Mouse (Mus musculus) heart, adult 9 months (tissue): ENCODE measurements around the gene Laptm4a.

Experiments
- DNase-seq, 2 experiments: peaks; one replicate each; pipeline ENCODE4 v3.0.0; 2022; ENCODE audit warnings: low spot score in 2 of 2

Laptm4a gene

DNA sequence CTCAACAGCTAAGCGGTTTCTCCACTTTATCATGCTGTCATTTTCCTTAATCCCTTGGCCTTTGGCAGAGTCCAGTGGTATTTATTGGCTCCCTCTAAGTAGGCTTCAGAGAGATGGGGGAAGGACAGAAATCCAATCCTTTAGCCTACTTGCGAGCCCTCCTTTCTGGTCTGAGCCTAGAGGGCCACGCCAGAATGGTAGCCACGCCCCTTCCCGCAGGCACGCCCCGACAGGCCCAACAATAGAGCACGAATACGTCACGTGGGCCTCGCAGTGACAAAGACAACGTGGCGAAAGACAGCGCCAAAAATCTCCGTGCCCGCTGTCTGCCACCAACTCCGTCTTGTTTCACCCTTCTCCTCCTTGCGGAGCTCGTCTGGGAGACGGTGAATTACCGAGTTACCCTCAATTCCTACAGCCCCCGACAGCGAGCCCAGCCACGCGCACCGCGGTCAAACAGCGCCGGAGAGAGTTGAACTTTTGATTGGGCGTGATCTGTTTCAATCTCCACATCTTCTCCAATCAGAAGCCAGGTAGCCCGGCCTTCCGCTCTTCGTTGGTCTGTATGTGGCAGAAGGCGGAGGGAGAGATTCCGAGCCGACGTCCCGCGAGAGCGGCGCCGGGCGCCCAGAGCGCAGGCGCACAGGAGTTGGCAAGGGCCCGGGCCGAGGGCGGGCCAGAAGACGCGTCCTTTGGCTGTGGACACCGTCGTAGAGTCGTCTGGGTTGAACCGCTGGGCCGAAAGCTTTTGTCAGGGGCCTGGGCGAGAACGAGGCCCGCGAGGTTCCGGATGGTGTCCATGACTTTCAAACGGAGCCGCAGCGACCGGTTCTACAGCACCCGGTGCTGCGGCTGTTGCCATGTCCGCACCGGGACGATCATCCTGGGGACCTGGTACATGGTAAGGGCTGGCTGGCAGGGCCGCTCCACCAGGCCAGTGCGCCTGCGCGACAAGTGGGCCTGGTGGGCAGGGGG, at the start of gene Laptm4a:
TSS of gene Laptm4a (plus strand) at position 271 of the 975 bp plus-strand sequence.
- DNase-seq = peak; percentile 99 to 100

- DNase-seq = no peak
These were observed 45.9 kb upstream of the Laptm4a start for GRCm38 (mm10) chr12:8875583-8875982.

DNA sequence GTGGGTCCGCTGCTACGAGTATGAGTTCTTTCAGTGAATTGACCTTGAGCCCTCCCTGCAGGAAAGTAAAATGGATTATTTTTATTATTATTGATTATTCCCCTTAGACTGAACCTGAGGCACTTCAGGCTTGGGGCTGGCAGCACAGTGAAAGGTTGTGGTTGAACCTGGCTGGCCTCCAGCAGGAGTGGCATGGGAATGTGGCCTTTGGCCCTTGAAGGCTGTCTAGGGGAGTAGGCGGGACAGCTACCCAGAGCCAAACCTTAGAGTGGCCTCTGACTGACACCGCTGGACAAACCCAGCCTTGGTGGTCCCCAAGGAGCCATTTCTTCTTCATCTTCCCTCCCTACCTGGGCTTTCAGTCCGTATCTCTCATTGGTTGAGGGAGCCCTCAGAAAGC, 44.6 kb upstream of the Laptm4a start:
- DNase-seq = no peak

- DNase-seq = peak; percentile 48 to 77
These were observed 44.1 kb upstream of the Laptm4a start for GRCm38 (mm10) chr12:8877413-8877812.

DNA sequence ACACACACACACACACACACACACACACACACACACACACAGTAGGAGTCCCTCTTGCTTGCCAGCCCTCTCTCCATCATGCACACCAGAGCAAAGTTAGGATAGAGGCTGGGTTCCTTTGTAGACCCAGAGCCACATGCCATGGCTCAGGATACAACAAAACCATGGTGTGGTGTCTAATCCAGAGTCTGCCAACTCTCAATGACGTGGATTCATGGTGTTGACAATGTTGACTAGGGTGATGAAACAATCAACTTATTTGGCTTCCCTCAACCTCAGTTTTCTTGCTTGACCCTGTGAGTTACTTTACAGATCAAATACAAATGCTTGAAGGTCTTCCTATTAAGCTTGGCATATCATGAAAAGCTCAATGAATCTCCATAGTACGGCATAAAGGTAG, 42.7 kb upstream of the Laptm4a start:
- DNase-seq = no peak

DNA sequence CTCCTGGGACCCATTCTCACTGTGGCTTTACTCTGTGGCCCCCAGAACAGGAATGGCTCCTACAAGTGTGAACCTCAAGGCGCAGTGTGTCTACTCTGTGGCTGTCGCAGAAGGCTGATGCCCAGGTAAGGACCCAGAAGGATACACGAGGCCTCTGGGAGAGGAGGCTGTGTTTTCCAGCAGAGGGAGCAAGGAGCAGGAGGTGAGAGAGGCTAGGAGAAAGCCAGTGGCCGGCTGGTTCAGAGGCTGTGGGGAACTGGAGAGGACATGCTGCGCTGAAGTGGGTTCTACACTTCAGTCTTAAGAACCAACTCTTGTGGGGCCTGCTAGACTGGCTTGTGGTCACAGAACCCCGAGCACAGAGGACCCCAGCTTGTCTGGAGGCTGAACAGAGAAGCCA, 42.1 kb upstream of the Laptm4a start:
- DNase-seq = no peak

- DNase-seq = peak in 1 of 2 experiments; percentile 39
These were observed 39.7 kb upstream of the Laptm4a start for GRCm38 (mm10) chr12:8881736-8882135.

- DNase-seq = no peak
These were observed 39.1 kb upstream of the Laptm4a start for GRCm38 (mm10) chr12:8882376-8882775.

DNA sequence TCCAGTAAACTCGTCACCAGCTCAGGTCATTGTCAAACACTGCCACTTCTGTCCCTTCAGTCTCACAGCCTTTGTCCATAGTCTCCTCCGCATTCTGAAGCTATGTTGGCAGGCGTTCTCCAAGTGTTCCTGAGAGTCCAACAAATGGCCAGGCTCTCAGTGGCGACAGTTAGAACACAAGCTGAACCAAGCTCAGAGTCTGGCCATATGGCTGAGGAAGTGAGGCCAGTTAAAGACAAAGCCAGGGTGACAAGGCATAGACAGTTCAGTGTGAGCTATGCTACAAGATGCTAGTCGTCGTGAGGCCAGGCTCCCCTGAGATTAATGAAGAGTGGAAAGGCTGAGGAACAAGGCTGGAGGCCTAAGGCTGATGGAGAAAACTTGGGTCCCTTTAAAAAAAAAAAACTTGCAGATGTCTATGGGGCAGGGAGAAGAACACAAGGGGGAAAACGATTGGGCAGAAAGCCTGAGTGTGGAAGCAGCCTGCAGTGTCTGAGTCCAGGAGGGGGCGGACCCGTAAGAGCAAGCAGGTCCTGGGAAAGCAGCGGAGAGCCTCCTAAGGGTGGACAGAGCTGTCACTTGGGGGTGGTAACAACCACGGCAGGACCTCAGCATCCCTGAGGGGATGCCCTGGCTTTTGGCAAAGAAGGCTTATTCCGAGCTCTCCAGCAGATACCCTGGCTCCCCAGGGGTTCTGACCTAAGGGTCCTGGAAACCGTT, 36.9 kb upstream of the Laptm4a start:
- DNase-seq = peak; percentile 38 to 61

GRCm38 (mm10) chr12:8885146-8885543, 36.3 kb upstream of the Laptm4a start:
- DNase-seq = peak; percentile 36 to 47

GRCm38 (mm10) chr12:8885950-8886349, 35.5 kb upstream of the Laptm4a start:
- no peak for DNase-seq

DNA sequence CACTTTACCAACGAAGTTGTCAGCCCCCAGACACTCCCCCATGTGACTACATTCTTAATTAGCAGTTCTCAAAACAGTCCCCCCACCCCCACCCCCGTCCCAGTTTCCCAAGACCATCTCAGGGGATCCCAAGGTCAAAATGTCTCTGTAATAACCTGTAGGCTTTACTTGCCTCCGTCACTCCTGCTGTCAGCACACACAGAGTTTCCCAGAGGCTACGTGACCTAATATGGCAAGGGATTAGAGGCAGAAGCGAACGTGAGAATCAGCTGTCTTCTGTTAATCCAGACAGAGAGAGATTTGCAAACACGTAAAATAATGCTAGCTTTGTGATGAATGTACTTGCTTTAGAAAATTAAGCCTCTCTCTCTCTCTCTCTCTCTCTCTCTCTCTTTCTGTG, 33.0 kb upstream of the Laptm4a start:
- no peak for DNase-seq

- DNase-seq = peak in 1 of 2 experiments; percentile 74
These were observed 32.3 kb upstream of the Laptm4a start for GRCm38 (mm10) chr12:8889117-8889665.

DNA sequence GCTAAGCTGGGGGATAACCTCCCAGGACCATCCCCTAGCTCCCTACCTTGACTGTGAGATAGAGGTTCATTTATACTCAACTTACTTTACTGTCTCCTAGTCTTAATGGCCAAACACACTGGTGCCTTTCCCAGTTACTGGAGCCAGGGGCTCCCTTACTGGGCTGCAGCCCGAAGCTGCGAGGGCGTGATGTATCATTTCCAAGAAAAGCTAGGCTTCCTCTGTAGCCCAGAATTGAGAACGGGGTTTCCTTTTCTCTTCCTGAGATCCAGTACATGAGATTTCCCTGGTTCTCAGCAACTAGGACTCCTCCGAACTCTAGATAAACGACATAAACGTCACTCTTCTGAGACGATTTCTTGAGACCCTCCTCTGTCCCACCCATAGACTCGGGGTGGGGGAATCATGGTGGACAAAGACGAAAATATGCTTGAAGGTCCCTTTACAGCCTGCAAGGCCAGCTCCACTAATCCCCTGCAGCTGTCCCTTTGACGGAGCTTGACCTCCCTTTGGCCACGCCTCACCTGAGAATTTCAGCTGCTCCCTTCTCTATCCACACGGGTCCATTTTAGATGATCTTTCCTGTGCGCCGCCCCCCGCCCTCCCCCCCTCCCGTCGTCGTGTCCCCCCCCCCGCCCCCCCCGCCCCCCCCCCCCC, 28.5 kb upstream of the Laptm4a start:
- DNase-seq = no peak

- no peak for DNase-seq
These were observed 24.3 kb upstream of the Laptm4a start for GRCm38 (mm10) chr12:8897140-8897539.

GRCm38 (mm10) chr12:8898879-8899785, 22.3 kb upstream of the Laptm4a start:
- DNase-seq = no peak

- DNase-seq = no peak
These were observed 21.3 kb upstream of the Laptm4a start for GRCm38 (mm10) chr12:8900107-8900698.

- DNase-seq = peak in 1 of 2 experiments; percentile 46
These were observed 20.4 kb upstream of the Laptm4a start for GRCm38 (mm10) chr12:8900919-8901663.

DNA sequence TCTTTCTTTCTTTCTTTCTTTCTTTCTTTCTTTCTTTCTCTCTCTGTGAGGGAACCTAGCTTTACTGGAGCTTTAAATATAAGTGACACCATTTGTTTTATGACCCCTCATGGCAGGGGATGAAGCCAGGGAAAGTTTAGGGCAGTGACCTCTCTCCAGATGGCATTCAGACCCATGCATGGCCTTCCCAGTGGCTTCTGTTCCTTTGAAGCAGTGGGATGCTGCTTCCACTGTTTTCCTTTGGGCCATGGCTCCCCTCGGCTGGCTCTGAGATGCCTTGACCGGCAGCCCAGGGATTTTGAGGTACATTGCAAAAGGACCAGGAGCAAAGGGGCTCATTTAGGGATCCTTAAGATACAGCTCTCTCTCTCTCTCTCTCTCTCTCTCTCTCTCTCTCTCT, 19.5 kb upstream of the Laptm4a start:
- DNase-seq = no peak

DNA sequence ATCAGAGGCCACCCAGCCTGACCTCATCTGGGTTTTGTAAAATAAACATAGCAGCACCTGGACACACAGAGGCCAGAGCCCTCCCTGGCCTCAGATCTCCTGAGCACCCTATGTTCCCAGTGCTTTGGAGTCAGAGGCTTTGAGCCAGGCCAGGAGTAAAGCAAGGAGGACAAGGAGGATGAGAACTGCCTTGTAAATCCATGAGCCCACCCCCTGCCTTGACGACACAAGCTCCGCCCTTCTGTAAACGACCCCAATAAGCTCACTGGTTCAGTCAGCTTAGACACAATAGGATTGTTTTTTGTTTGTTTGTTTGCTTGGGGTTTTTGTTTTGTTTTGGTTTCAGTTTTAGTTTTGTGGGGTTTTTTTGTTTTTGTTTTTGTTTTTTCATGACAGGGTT, 19.0 kb upstream of the Laptm4a start:
- DNase-seq = no peak
